Mouse (Mus musculus) mouse trophoblast stem cell (cell line): ENCODE data around the gene Ugt1a8.
"Not testable (repeated sequence)": the region's sequence is repeated elsewhere in the genome, so short reads cannot be mapped to it uniquely, and the experiment has no call there.

Experiments used
- in situ Hi-C, 2 experiments: fragments of 300-500 bp; cut with MseI, MboI; formaldehyde crosslinking; loops; 2 replicates in 1 of 2; 3 replicates in 1 of 2; pipeline ENCODE4 v1.15.1; 2025

Gene Ugt1a8

GRCm38 (mm10) chr1:88172190-88172589 lies 84.6 kb downstream of the Ugt1a8 start:
- in situ Hi-C loops, result not testable (repeated sequence)

GRCm38 (mm10) chr1:88179657-88180056 lies 92.0 kb downstream of the Ugt1a8 start:
- in situ Hi-C loops, result loop anchor here (25.0 kb wide), 2 partner anchors 233 to 642 kb away; partner anchors contain the start of gene Spp2 (in 1 of the 2)

GRCm38 (mm10) chr1:88186325-88186935 lies 98.8 kb downstream of the Ugt1a8 start:
- in situ Hi-C loops, result loop anchor here (25.0 kb wide), 2 partner anchors 226 to 649 kb away; partner anchors contain the start of gene Spp2 (in 1 of the 2)

- in situ Hi-C loops, result loop anchor here (25.0 kb wide), 2 partner anchors 220 to 655 kb away; partner anchors contain the start of gene Spp2 (in 1 of the 2)
Observed at GRCm38 (mm10) chr1:88192136-88192535, 104.5 kb downstream of the Ugt1a8 start.

GRCm38 (mm10) chr1:88195687-88196086 lies 108.1 kb downstream of the Ugt1a8 start:
- in situ Hi-C loops, result loop anchor here (25.0 kb wide), 2 partner anchors 217 to 658 kb away; partner anchors contain the start of gene Spp2 (in 1 of the 2)

GRCm38 (mm10) chr1:88197443-88197842 lies 109.8 kb downstream of the Ugt1a8 start:
- in situ Hi-C loops, result loop anchor here (25.0 kb wide), 2 partner anchors 215 to 660 kb away; partner anchors contain the start of gene Spp2 (in 1 of the 2)

- in situ Hi-C loops, result loop anchor here (25.0 kb wide), 2 partner anchors 212 to 663 kb away; partner anchors contain the start of gene Spp2 (in 1 of the 2)
Observed at GRCm38 (mm10) chr1:88199996-88200395, 112.4 kb downstream of the Ugt1a8 start.

- in situ Hi-C loops, result no loop called here
Observed at GRCm38 (mm10) chr1:88200456-88200855, 112.8 kb downstream of the Ugt1a8 start, which contains the start of gene Ugt1a2. Gene Ugt1a2, plus strand, starts transcription at chr1:88200601.

GRCm38 (mm10) chr1:88205294-88205922 lies 117.8 kb downstream of the Ugt1a8 start, which contains the start of gene Dnajb3:
Gene Dnajb3, minus strand, starts transcription at chr1:88205782.
- in situ Hi-C loops, result no loop called here

- in situ Hi-C loops, result no loop called here
Observed at GRCm38 (mm10) chr1:88206843-88207479, 119.3 kb downstream of the Ugt1a8 start.

- in situ Hi-C loops, result no loop called here
Observed at GRCm38 (mm10) chr1:88211812-88212211, 124.2 kb downstream of the Ugt1a8 start, which contains the start of gene Ugt1a1. Gene Ugt1a1, plus strand, starts transcription at chr1:88211959.

- in situ Hi-C loops, result no loop called here
Observed at GRCm38 (mm10) chr1:88212341-88213045, 124.9 kb downstream of the Ugt1a8 start.

GRCm38 (mm10) chr1:88213061-88213460 lies 125.4 kb downstream of the Ugt1a8 start:
- in situ Hi-C loops, result no loop called here

GRCm38 (mm10) chr1:88213766-88214461 lies 126.3 kb downstream of the Ugt1a8 start:
- in situ Hi-C loops, result no loop called here

GRCm38 (mm10) chr1:88214462-88214952 lies 126.9 kb downstream of the Ugt1a8 start:
- in situ Hi-C loops, result no loop called here

GRCm38 (mm10) chr1:88215466-88216380 lies 128.1 kb downstream of the Ugt1a8 start:
- in situ Hi-C loops, result no loop called here

GRCm38 (mm10) chr1:88216551-88216950 lies 128.9 kb downstream of the Ugt1a8 start:
- in situ Hi-C loops, result no loop called here

GRCm38 (mm10) chr1:88217144-88217543 lies 129.5 kb downstream of the Ugt1a8 start:
- in situ Hi-C loops, result no loop called here

- in situ Hi-C loops, result no loop called here
Observed at GRCm38 (mm10) chr1:88217576-88217975, 130.0 kb downstream of the Ugt1a8 start.
